Mouse (Mus musculus): ENCODE data around the gene Rpl18. TPM values are rescaled to one million over a fixed set of nuclear protein-coding genes. Genes with fewer than 3 reads are reported as not detected.

The Rpl18 gene
- polyA plus RNA-seq, 1 experiment from 2014 or later: 540 TPM

- Histone ChIP-seq H3K9ac (no peak overlapping the region), H3K36me3 (no peaks in the 10 kb centered on the region), H3K4me3 (no peak overlapping the region), H3K9me3 (replicated peaks) (no peaks in the 10 kb centered on the region), H3K4me2 (peak overlapping the region; percentile 83; the same call in 1 of the 2 replicates), H3K27ac (no peak overlapping the region), H3K4me1 (replicated peaks) (peaks cover 47% of the 10 kb centered on the region), H3K27me3 (peaks cover 31% of the 10 kb centered on the region)
- ATAC-seq (replicated peaks; ENCODE audit: insufficient number of reproducible peaks, insufficient read depth, low FRiP score, low read depth): no peak
- 84% methylated on average over 11 of the region's 11 CpGs for WGBS
These were observed 13.7 kb upstream of the Rpl18 start for GRCm38 (mm10) chr7:45701607-45702006.

- no peak for ATAC-seq (replicated peaks; ENCODE audit: insufficient number of reproducible peaks, insufficient read depth, low FRiP score, low read depth)
- WGBS: 89% methylated on average over 11 of the region's 11 CpGs
- Histone ChIP-seq H3K4me2 (no peak overlapping the region), H3K4me1 (replicated peaks) (peaks cover 53% of the 10 kb centered on the region), H3K27ac (no peak overlapping the region), H3K9me3 (replicated peaks) (no peaks in the 10 kb centered on the region), H3K27me3 (peaks cover 31% of the 10 kb centered on the region), H3K9ac (no peak overlapping the region), H3K4me3 (no peak overlapping the region), H3K36me3 (no peaks in the 10 kb centered on the region)
These were observed 12.9 kb upstream of the Rpl18 start for GRCm38 (mm10) chr7:45702316-45702715.

- no peaks in the 10 kb centered on the region for H3K36me3 ChIP-seq
- 85% methylated on average over 17 of the region's 17 CpGs for WGBS
- peaks cover 28% of the 10 kb centered on the region for H3K27me3 ChIP-seq
- ATAC-seq (replicated peaks; ENCODE audit: insufficient number of reproducible peaks, insufficient read depth, low FRiP score, low read depth): no peak
- H3K27ac ChIP-seq: no peak overlapping the region
- H3K4me1 ChIP-seq (replicated peaks): peaks cover 60% of the 10 kb centered on the region
- H3K4me3 ChIP-seq: no peak overlapping the region
- H3K9me3 ChIP-seq (replicated peaks): no peaks in the 10 kb centered on the region
- H3K4me2 ChIP-seq: peak overlapping the region; percentile 98
- no peak overlapping the region for H3K9ac ChIP-seq
These were observed 12.3 kb upstream of the Rpl18 start for GRCm38 (mm10) chr7:45702809-45703520.

- H3K36me3 ChIP-seq: no peaks in the 10 kb centered on the region
- peaks cover 66% of the 10 kb centered on the region for H3K4me1 ChIP-seq (replicated peaks)
- ATAC-seq (replicated peaks; ENCODE audit: insufficient number of reproducible peaks, insufficient read depth, low FRiP score, low read depth): no peak
- H3K9me3 ChIP-seq (replicated peaks): no peaks in the 10 kb centered on the region
- peak overlapping the region; percentile 49 for H3K9ac ChIP-seq
- 35% methylated on average over 12 of the region's 12 CpGs for WGBS
- peaks cover 24% of the 10 kb centered on the region for H3K27me3 ChIP-seq
- peak overlapping the region; percentile 72 for H3K4me3 ChIP-seq
- peak overlapping the region; percentile 87 for H3K27ac ChIP-seq
- peak overlapping the region; percentile 98 for H3K4me2 ChIP-seq
These were observed 11.7 kb upstream of the Rpl18 start for GRCm38 (mm10) chr7:45703521-45704033.

DNA sequence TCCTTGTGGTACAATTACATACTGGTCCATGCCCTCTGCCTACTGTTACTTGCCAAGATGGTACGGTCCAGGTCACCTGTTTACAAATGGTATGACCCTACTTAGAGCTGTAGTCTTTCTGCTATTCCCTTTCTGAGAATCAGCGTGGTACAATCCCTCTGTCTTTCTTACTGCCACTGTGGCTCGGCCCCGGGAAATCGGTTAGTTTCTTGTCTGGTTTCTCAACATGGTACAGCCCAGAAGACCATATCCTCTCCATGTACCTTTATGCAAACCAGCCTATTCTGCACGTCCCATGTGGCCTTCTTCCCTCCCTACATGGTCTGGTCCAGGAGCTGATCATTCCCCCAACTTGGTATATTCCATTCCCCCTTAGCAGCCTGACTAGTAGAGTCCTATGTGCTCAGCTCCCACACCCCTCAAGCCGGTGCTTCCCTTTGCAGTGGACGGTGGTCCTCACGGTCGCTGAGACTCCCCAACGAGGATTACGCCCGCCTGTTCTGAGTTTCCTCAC, 11.2 kb upstream of the Rpl18 start:
- Histone ChIP-seq H3K9ac (peak overlapping the region; percentile 49), H3K36me3 (no peaks in the 10 kb centered on the region), H3K4me1 (replicated peaks) (peaks cover 71% of the 10 kb centered on the region), H3K4me2 (peak overlapping the region; percentile 98), H3K27ac (peak overlapping the region; percentile 87), H3K27me3 (peaks cover 19% of the 10 kb centered on the region), H3K9me3 (replicated peaks) (no peaks in the 10 kb centered on the region), H3K4me3 (peak overlapping the region; percentile 72)
- WGBS: under 1% methylated on average over 13 of the region's 13 CpGs
- ATAC-seq (replicated peaks; ENCODE audit: insufficient number of reproducible peaks, insufficient read depth, low FRiP score, low read depth): peak; percentile 44

GRCm38 (mm10) chr7:45704730-45705442, 10.4 kb upstream of the Rpl18 start, which contains the start of gene Dbp:
Gene Dbp, plus strand, starts transcription at chr7:45705088.
- H3K4me1 ChIP-seq (replicated peaks): peaks cover 65% of the 10 kb centered on the region
- peak within 1 kb of the TSS; percentile 98 for H3K4me2 ChIP-seq
- H3K9me3 ChIP-seq (replicated peaks): no peaks in the 10 kb centered on the region
- ATAC-seq (replicated peaks; ENCODE audit: insufficient number of reproducible peaks, insufficient read depth, low FRiP score, low read depth): peak; percentile 87
- H3K27ac ChIP-seq: peak within 1 kb of the TSS; percentile 92
- under 1% methylated on average over 36 of the region's 36 CpGs for WGBS
- peak within 1 kb of the TSS; percentile 72 for H3K4me3 ChIP-seq
- H3K9ac ChIP-seq: peak within 1 kb of the TSS; percentile 91
- H3K36me3 ChIP-seq: peaks cover 4% of the 10 kb centered on the region; the same call in 1 of the 2 replicates
- H3K27me3 ChIP-seq: peaks cover 11% of the 10 kb centered on the region

- Histone ChIP-seq H3K4me3 (peak overlapping the region; percentile 72), H3K27ac (peak overlapping the region; percentile 92), H3K4me2 (peak overlapping the region; percentile 98), H3K9ac (peak overlapping the region; percentile 91), H3K36me3 (peaks cover 4% of the 10 kb centered on the region; the same call in 1 of the 2 replicates), H3K9me3 (replicated peaks) (no peaks in the 10 kb centered on the region), H3K4me1 (replicated peaks) (peaks cover 59% of the 10 kb centered on the region), H3K27me3 (peaks cover 5% of the 10 kb centered on the region)
- no peak for ATAC-seq (replicated peaks; ENCODE audit: insufficient number of reproducible peaks, insufficient read depth, low FRiP score, low read depth)
- WGBS: 2% methylated on average over 21 of the region's 21 CpGs
These were observed 9.8 kb upstream of the Rpl18 start for GRCm38 (mm10) chr7:45705443-45705864.

DNA sequence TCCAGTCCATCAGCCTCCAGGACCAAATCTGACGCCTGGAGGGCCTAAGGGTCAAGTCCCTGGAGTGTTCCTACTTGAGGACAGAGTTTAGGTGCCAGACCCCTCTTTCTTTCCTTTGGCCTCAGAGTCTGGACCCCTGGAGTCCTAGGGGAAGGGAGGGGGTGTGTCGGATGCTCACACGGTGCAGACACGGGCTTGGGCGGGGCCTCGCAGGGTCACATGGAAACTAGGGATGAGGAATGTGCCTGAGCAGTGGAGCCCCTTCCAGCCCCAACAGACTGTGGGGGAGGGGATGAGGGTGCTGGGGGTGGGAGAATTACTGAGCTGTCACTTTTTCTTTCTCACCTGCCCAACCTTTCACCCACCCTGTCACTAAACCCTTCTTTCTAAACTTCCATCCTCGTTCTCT, 9.4 kb upstream of the Rpl18 start:
- Histone ChIP-seq H3K4me1 (replicated peaks) (peaks cover 56% of the 10 kb centered on the region), H3K27ac (peak overlapping the region; percentile 92), H3K9me3 (replicated peaks) (no peaks in the 10 kb centered on the region), H3K27me3 (peaks cover 2% of the 10 kb centered on the region; the same call in 1 of the 2 replicates), H3K4me3 (peak overlapping the region; percentile 72), H3K9ac (peak overlapping the region; percentile 91), H3K4me2 (peak overlapping the region; percentile 98), H3K36me3 (peaks cover 8% of the 10 kb centered on the region)
- ATAC-seq (replicated peaks; ENCODE audit: insufficient number of reproducible peaks, insufficient read depth, low FRiP score, low read depth): peak; percentile 15
- WGBS: 2% methylated on average over 7 of the region's 7 CpGs

GRCm38 (mm10) chr7:45706721-45707241, 8.5 kb upstream of the Rpl18 start:
- Histone ChIP-seq H3K36me3 (peaks cover 15% of the 10 kb centered on the region), H3K4me2 (peak overlapping the region; percentile 98), H3K4me1 (replicated peaks) (peaks cover 50% of the 10 kb centered on the region), H3K27me3 (no peaks in the 10 kb centered on the region), H3K9me3 (replicated peaks) (no peaks in the 10 kb centered on the region), H3K4me3 (peak overlapping the region; percentile 72), H3K9ac (peak overlapping the region; percentile 91), H3K27ac (peak overlapping the region; percentile 92)
- ATAC-seq (replicated peaks; ENCODE audit: insufficient number of reproducible peaks, insufficient read depth, low FRiP score, low read depth): peak; percentile 13; the same call in 1 of the 2 replicates
- WGBS: under 1% methylated on average over 45 of the region's 45 CpGs

DNA sequence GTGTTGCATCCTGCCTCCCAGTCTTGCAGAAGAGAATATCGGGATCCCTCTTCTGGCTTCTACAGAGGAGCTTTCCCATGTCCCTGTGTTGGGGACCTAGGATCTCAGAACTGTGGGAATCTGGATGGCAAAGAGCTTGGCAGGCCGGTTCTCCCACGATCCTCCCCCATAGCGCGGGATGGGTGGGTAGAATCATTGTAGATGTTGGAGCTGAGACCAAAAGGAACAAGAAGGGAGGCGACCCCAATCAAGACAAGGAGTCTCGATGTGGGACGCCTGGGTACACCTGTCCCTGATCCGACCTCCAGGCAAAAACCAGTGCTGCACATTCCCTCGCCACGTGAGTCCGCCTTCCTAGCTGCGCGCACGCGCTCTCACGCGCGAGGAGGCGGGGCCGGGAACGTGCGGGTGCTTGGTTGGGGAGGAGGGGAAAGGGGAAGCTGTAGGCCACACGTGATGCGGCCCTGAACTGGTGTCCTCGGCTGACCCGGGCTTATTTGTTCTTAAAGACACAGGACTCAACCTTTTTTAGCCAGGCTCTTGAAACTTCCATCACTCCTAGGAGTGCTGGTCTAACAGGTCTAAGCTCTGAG, 7.8 kb upstream of the Rpl18 start:
- H3K36me3 ChIP-seq: peaks cover 22% of the 10 kb centered on the region
- peak overlapping the region; percentile 72 for H3K4me3 ChIP-seq
- H3K4me1 ChIP-seq (replicated peaks): peaks cover 50% of the 10 kb centered on the region
- WGBS: 1% methylated on average over 27 of the region's 27 CpGs
- peak overlapping the region; percentile 91 for H3K9ac ChIP-seq
- 0 out of 2 replicates have a peak, but pooled peaks have one; percentile 15 for ATAC-seq (replicated peaks; ENCODE audit: insufficient number of reproducible peaks, insufficient read depth, low FRiP score, low read depth)
- no peaks in the 10 kb centered on the region for H3K9me3 ChIP-seq (replicated peaks)
- peak overlapping the region; percentile 92 for H3K27ac ChIP-seq
- peak overlapping the region; percentile 98 for H3K4me2 ChIP-seq
- H3K27me3 ChIP-seq: no peaks in the 10 kb centered on the region
